Mouse (Mus musculus): ENCODE measurements around the gene Fbxw9. TPM values are rescaled to one million over a fixed set of nuclear protein-coding genes. Genes with fewer than 3 reads are reported as not detected.

The Fbxw9 gene
- total and polyA plus RNA-seq, 2 experiments from 2014 or later: 82.2 to 104 TPM

GRCm38 (mm10) chr8:85036381-85036717 is 23.5 kb upstream of the Fbxw9 start:
- Histone ChIP-seq H3K27me3 (ENCODE audit: insufficient read depth, low read length) (no peaks in the 10 kb centered on the region), H3K4me2 (ENCODE audit: low read depth, low read length) (peak overlapping the region; percentile 82), H3K9me3 (ENCODE audit: low read length) (no peaks in the 10 kb centered on the region), H3K4me1 (ENCODE audit: insufficient read depth, low read length) (peaks cover 8% of the 10 kb centered on the region; the same call in 1 of the 2 replicates), H3K27ac (peak overlapping the region; percentile 98), H3K4me3 (ENCODE audit: low read length) (peak overlapping the region; percentile 83), H3K36me3 (ENCODE audit: insufficient read depth, low read length) (peaks cover 26% of the 10 kb centered on the region), H3K9ac (replicated peaks; ENCODE audit: low read length) (peak overlapping the region; percentile 91)
- ATAC-seq (peak; percentile 38), DNase-seq (ENCODE audit: low spot score) (no peak)
- no peak for TF ChIP-seq CTCF (IDR thresholded peaks at IDR 0.05; ENCODE audit: low read depth)
- 0% methylated on average over 9 of the region's 9 CpGs for WGBS

GRCm38 (mm10) chr8:85036718-85037365 is 23.0 kb upstream of the Fbxw9 start, which contains the start of gene Tnpo2:
Gene Tnpo2, plus strand, starts transcription at chr8:85036915.
- under 1% methylated on average over 58 of the region's 59 CpGs for WGBS
- Histone ChIP-seq H3K9ac (replicated peaks; ENCODE audit: low read length) (peak within 1 kb of the TSS; percentile 91), H3K9me3 (ENCODE audit: low read length) (no peaks in the 10 kb centered on the region), H3K36me3 (ENCODE audit: insufficient read depth, low read length) (peaks cover 23% of the 10 kb centered on the region), H3K4me2 (ENCODE audit: low read depth, low read length) (peak within 1 kb of the TSS; percentile 82), H3K4me3 (ENCODE audit: low read length) (peak within 1 kb of the TSS; percentile 83), H3K27ac (peak within 1 kb of the TSS; percentile 98), H3K27me3 (ENCODE audit: insufficient read depth, low read length) (no peaks in the 10 kb centered on the region), H3K4me1 (ENCODE audit: insufficient read depth, low read length) (peaks cover 8% of the 10 kb centered on the region; the same call in 1 of the 2 replicates)
- TF ChIP-seq CTCF (IDR thresholded peaks at IDR 0.05; ENCODE audit: low read depth): no peak
- peak; percentile 98 for DNase-seq (ENCODE audit: low spot score)
- peak; percentile 94 for ATAC-seq

GRCm38 (mm10) chr8:85037366-85037680 is 22.5 kb upstream of the Fbxw9 start:
- Histone ChIP-seq H3K27ac (peak overlapping the region; percentile 98), H3K9me3 (ENCODE audit: low read length) (no peaks in the 10 kb centered on the region), H3K36me3 (ENCODE audit: insufficient read depth, low read length) (peaks cover 19% of the 10 kb centered on the region), H3K27me3 (ENCODE audit: insufficient read depth, low read length) (no peaks in the 10 kb centered on the region), H3K9ac (replicated peaks; ENCODE audit: low read length) (peak overlapping the region; percentile 91), H3K4me3 (ENCODE audit: low read length) (peak overlapping the region; percentile 83), H3K4me2 (ENCODE audit: low read depth, low read length) (peak overlapping the region; percentile 82), H3K4me1 (ENCODE audit: insufficient read depth, low read length) (peaks cover 8% of the 10 kb centered on the region; the same call in 1 of the 2 replicates)
- WGBS: 0% methylated on average over 13 of the region's 14 CpGs
- TF ChIP-seq CTCF (IDR thresholded peaks at IDR 0.05; ENCODE audit: low read depth): no peak
- no peak for DNase-seq (ENCODE audit: low spot score)
- ATAC-seq: peak; percentile 74

DNA sequence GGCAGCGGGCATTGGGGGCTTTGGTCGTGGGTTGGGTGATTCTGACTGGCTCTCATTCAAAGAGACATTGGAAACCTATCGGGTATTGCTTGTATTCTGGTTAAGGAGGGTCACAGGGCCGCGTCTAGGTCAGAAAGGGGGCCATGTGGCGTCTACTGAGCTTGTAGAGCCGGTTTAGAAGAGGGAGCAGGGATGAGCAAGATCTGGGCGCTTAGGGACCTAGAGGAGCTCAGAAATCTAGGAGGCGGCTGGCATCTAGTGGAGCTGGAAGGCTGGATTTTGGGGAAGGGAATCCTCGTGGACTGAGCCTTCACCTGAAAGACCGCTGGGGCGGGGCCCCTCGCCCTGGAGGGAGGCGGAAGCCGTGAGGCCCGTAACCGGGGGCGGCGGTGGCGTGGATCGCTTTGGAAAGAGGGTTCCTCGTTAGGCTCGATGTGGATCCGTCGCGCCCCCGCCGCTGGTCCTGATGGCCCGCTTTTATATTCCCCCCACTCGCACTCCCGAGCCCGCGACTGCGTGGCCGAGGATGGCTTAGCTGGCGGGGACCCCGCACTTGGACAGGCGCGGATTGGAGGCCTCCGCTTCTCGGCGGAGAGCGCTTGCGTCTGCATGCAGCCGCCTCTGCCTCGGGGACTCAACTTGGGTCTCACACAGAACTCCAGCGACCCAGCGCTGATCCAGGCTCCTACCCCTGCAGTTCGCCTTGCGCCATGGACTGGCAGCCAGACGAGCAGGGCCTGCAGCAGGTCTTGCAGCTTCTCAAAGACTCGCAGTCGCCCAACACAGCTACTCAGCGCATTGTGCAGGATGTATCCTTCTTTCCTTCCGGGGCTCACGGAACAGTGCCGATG is 21.9 kb upstream of the Fbxw9 start:
- H3K4me2 ChIP-seq (ENCODE audit: low read depth, low read length): peak overlapping the region; percentile 82
- under 1% methylated on average over 52 of the region's 57 CpGs for WGBS
- H3K9ac ChIP-seq (replicated peaks; ENCODE audit: low read length): peak overlapping the region; percentile 91
- peaks cover 8% of the 10 kb centered on the region; the same call in 1 of the 2 replicates for H3K4me1 ChIP-seq (ENCODE audit: insufficient read depth, low read length)
- H3K36me3 ChIP-seq (ENCODE audit: insufficient read depth, low read length): peaks cover 17% of the 10 kb centered on the region
- H3K27ac ChIP-seq: peak overlapping the region; percentile 98
- no peak for TF ChIP-seq CTCF (IDR thresholded peaks at IDR 0.05; ENCODE audit: low read depth)
- H3K4me3 ChIP-seq (ENCODE audit: low read length): peak overlapping the region; percentile 83
- no peaks in the 10 kb centered on the region for H3K9me3 ChIP-seq (ENCODE audit: low read length)
- DNase-seq (ENCODE audit: low spot score) (peak; percentile 65), ATAC-seq (peak; percentile 2; the same call in 1 of the 2 replicates)
- H3K27me3 ChIP-seq (ENCODE audit: insufficient read depth, low read length): no peaks in the 10 kb centered on the region

- H3K27ac ChIP-seq: no peak overlapping the region
- no peak overlapping the region for H3K9ac ChIP-seq (replicated peaks; ENCODE audit: low read length)
- 93% methylated on average over 6 of the region's 6 CpGs for WGBS
- H3K4me2 ChIP-seq (ENCODE audit: low read depth, low read length): no peak overlapping the region
- H3K36me3 ChIP-seq (ENCODE audit: insufficient read depth, low read length): peaks cover 63% of the 10 kb centered on the region
- DNase-seq (ENCODE audit: low spot score) (no peak), ATAC-seq (no peak)
- peaks cover 4% of the 10 kb centered on the region; the same call in 1 of the 2 replicates for H3K4me1 ChIP-seq (ENCODE audit: insufficient read depth, low read length)
- no peak overlapping the region for H3K4me3 ChIP-seq (ENCODE audit: low read length)
- no peaks in the 10 kb centered on the region for H3K9me3 ChIP-seq (ENCODE audit: low read length)
- no peak for TF ChIP-seq CTCF (IDR thresholded peaks at IDR 0.05; ENCODE audit: low read depth)
- H3K27me3 ChIP-seq (ENCODE audit: insufficient read depth, low read length): no peaks in the 10 kb centered on the region
Observed at GRCm38 (mm10) chr8:85043619-85044018, 16.2 kb upstream of the Fbxw9 start.

- Histone ChIP-seq H3K4me2 (ENCODE audit: low read depth, low read length) (no peak overlapping the region), H3K27ac (no peak overlapping the region), H3K36me3 (ENCODE audit: insufficient read depth, low read length) (peaks cover 39% of the 10 kb centered on the region), H3K27me3 (ENCODE audit: insufficient read depth, low read length) (no peaks in the 10 kb centered on the region), H3K4me3 (ENCODE audit: low read length) (no peak overlapping the region), H3K9me3 (ENCODE audit: low read length) (no peaks in the 10 kb centered on the region), H3K4me1 (ENCODE audit: insufficient read depth, low read length) (peaks cover 11% of the 10 kb centered on the region), H3K9ac (replicated peaks; ENCODE audit: low read length) (no peak overlapping the region)
- TF ChIP-seq CTCF (IDR thresholded peaks at IDR 0.05; ENCODE audit: low read depth): no peak
- DNase-seq (ENCODE audit: low spot score): no peak
- no peak for ATAC-seq
- WGBS: 80% methylated on average over 7 of the region's 7 CpGs
Observed at GRCm38 (mm10) chr8:85057367-85057766, 2.5 kb upstream of the Fbxw9 start.

Data from hindbrain, postnatal 0 days (tissue).